Mouse (Mus musculus) R1 (cell line): ENCODE results near the gene Gnat3.

ENCODE experiments used
- DNase-seq: peaks from one replicate; pipeline ENCODE4 v3.0.0-alpha.2; 2018; ENCODE audit warnings: low read depth, low spot score

The Gnat3 gene

GRCm38 (mm10) chr5:18006157-18006556, 43.8 kb downstream of the Gnat3 start:
- no peak for DNase-seq

- DNase-seq: no peak
Measured at GRCm38 (mm10) chr5:18007067-18007466, 44.7 kb downstream of the Gnat3 start.

GRCm38 (mm10) chr5:18010301-18010700, 48.0 kb downstream of the Gnat3 start:
- DNase-seq: no peak

DNA sequence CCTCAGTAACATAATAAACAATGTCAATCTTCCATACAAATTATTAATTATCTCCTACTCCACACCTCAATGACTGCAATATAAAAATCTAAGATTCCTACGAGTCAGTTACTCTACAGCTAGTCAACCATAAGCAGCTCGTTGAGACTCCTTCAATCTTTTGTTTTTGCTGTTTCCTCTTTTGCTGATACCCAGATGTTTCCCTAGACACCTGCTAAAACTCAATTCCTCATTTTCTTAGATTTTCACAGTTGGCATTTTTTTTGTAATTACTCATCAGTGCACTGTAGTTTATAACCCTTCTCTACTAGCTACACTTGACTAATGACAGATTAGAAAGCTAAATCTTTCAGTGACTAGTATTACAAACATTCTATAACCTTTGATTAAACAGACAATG, 50.8 kb downstream of the Gnat3 start:
- DNase-seq: no peak

- no peak for DNase-seq
Measured at GRCm38 (mm10) chr5:18014209-18014829, 52.0 kb downstream of the Gnat3 start.

GRCm38 (mm10) chr5:18023347-18023746, 61.0 kb downstream of the Gnat3 start:
- DNase-seq: no peak

- DNase-seq: peak; percentile 67
Measured at GRCm38 (mm10) chr5:18027531-18027930, 65.2 kb downstream of the Gnat3 start.

DNA sequence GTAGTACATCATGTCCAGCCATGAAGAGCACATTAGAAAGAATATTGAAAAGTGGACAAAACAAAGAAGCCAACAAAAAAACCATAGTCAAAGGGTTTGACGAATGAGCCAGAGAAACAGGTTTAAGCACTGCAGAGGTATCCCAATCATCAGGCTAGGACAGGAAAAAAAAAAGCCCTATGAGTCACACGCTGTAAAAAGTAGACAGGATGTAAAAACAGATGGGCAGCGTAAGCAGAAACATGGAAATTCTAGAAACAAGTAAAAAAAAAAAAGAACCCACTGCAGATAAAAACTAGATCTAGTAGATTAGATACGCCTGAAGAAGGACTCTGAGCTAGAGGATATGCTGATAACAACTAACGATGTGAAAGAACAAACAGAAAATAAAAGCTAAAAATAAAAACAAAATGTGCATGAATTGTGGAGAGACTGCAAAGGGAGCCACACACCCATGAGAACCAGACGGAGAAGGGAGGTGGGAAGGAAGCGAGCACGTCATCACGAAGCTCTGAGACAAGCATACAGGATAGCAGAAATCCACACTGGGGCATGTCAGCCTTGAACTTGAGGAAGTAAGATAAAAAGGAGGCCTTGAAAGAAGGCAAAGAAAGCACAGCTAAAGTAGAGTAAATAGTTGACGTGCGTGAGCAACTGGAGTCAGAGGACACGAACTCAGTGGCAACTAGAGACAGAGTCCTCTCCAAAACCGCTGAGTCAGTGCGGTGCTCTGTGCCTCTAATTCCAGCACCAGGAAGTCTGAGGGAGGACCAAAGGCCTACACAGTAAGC, 73.7 kb downstream of the Gnat3 start:
- peak; percentile 25 for DNase-seq

- peak; percentile 64 for DNase-seq
Measured at GRCm38 (mm10) chr5:18043022-18043421, 80.7 kb downstream of the Gnat3 start.

DNA sequence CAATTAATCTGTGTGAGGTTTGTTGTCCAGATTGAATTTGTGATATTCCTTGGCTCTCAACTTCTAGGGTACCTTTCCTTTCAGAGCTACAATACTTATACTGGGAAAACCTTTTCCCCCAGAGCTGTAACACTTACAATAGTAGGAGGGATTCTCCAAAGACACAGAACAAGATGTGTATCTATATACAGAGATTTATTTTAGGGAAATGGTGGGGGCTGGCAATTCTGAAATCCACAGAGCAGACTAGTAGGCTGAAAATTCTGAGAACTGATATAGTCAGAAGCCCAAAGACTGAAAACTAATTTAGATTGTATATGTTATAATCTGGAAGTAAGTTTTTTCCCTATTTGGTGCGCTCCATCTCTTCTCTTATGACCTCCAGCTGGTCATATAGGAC, 86.5 kb downstream of the Gnat3 start:
- no peak for DNase-seq

DNA sequence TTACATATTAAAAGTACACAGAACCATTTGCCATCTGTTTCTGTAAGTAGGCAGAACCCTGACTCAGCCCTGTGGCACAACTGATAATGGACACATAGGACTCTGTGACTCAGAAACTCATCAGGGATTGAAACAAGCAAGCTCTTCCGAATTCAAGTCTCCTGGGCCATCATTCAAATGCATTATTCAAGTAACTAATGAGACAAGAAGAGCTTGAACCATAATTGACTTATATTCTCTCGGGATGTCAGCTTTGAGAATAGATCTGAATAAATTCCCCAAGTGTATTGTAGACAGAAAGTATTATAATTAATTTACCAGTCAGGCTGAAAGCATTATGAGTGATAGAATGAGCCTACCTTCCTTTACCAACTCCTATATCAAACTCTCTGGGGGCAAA, 93.0 kb downstream of the Gnat3 start:
- no peak for DNase-seq
